Mouse (Mus musculus): Measurements from ENCODE around the gene Ssr2. TPM values are rescaled to one million over a fixed set of nuclear protein-coding genes. Genes with fewer than 3 reads are reported as not detected.

The Ssr2 gene
- total and polyA plus RNA-seq, 3 experiments = 346 to 377 (median 364) TPM

GRCm38 (mm10) chr3:88615902-88616391 lies 40.3 kb downstream of the Ssr2 start:
- H3K4me3 ChIP-seq (replicated peaks in 1 of 3; ENCODE audit: low read depth in 2 of 3, low read length in 2 of 3, poor library complexity in 1 of 3) = peak overlapping the region in 1 of 3 experiments; percentile 18
- TF ChIP-seq JUND (conservative IDR thresholded peaks at IDR 0.05; ENCODE audit: low read depth, low read length) = no peak
- TF ChIP-seq SMC3 (IDR thresholded peaks at IDR 0.05; ENCODE audit: low read depth, low read length) = no peak
- TF ChIP-seq MXI1 (IDR thresholded peaks at IDR 0.05; ENCODE audit: low read depth, low read length) = 0 out of 2 replicates have a peak, but pooled peaks have one; percentile 16
- TF ChIP-seq RCOR1 (conservative IDR thresholded peaks at IDR 0.05; ENCODE audit: low read depth, low read length) = 0 out of 2 replicates have a peak, but pooled peaks have one; percentile 17
- peak; percentile 79 for TF ChIP-seq EP300 (IDR thresholded peaks at IDR 0.05; ENCODE audit: low read length)
- TF ChIP-seq HCFC1 (IDR thresholded peaks at IDR 0.05; ENCODE audit: low read depth, low read length) = no peak
- TF ChIP-seq POLR2AphosphoS2 (IDR thresholded peaks at IDR 0.05; ENCODE audit: low read depth, low read length) = no peak
- peak; percentile 53; the same call in 1 of the 2 replicates for TF ChIP-seq IRF4 (IDR thresholded peaks at IDR 0.05; ENCODE audit: low read depth, low read length)
- no peak for TF ChIP-seq UBTF (IDR thresholded peaks at IDR 0.05; ENCODE audit: low read depth, low read length)
- no peak for TF ChIP-seq CHD1 (IDR thresholded peaks at IDR 0.05; ENCODE audit: low read depth, low read length)
- TF ChIP-seq BHLHE40 (IDR thresholded peaks at IDR 0.05; ENCODE audit: low read depth, low read length) = peak; percentile 72
- 0 out of 2 replicates have a peak, but pooled peaks have one; percentile 39 for TF ChIP-seq MAZ (IDR thresholded peaks at IDR 0.05; ENCODE audit: low read depth, low read length)
- no peak for TF ChIP-seq ZKSCAN1 (IDR thresholded peaks at IDR 0.05; ENCODE audit: borderline replicate concordance, low read depth, low read length)
- TF ChIP-seq MEF2A (IDR thresholded peaks at IDR 0.05; ENCODE audit: borderline replicate concordance, low read depth, low read length) = peak; percentile 50; the same call in 1 of the 2 replicates
- TF ChIP-seq KAT2A (IDR thresholded peaks at IDR 0.05; ENCODE audit: insufficient replicate concordance, low read length) = no peak
- TF ChIP-seq TCF12 (IDR thresholded peaks at IDR 0.05; ENCODE audit: low read depth, low read length) = peak; percentile 72
- TF ChIP-seq ETS1 (conservative IDR thresholded peaks at IDR 0.05; ENCODE audit: low read depth, low read length) = no peak; the same call in 1 of the 2 replicates
- TF ChIP-seq TBP (conservative IDR thresholded peaks at IDR 0.05; ENCODE audit: low read depth, low read length) = peak; percentile 53; the same call in 1 of the 2 replicates
- no peak for TF ChIP-seq SIN3A (IDR thresholded peaks at IDR 0.05; ENCODE audit: low read length)
- 0 out of 2 replicates have a peak, but pooled peaks have one; percentile 29 for TF ChIP-seq MYC (IDR thresholded peaks at IDR 0.05; ENCODE audit: low read depth, low read length)
- TF ChIP-seq USF2 (conservative IDR thresholded peaks at IDR 0.05; ENCODE audit: low read depth, low read length) = no peak
- TF ChIP-seq MAFK (IDR thresholded peaks at IDR 0.05; ENCODE audit: insufficient replicate concordance, low read length) = no peak
- TF ChIP-seq RAD21 (IDR thresholded peaks at IDR 0.05; ENCODE audit: low read depth, low read length) = no peak
- in situ Hi-C loops (cut with MboI; ENCODE audit: low pct_ligation_motif_present, low pct_unique_long_range_greater_than_20kb, low sequenced_read_pairs) (loop anchor here (25.0 kb wide), 1 partner anchor 121 kb away; no protein-coding TSS in a partner anchor), dilution Hi-C loops (cut with MboI; ENCODE audit: extremely low pct_ligation_motif_present, extremely low pct_unique_long_range_greater_than_20kb, low sequenced_read_pairs) (no loop called here)
- H3K79me2 ChIP-seq (replicated peaks; ENCODE audit: control insufficient read depth, extremely low read depth, insufficient read depth, poor library complexity, severe bottlenecking) = no peaks in the 10 kb centered on the region
- no peaks in the 10 kb centered on the region for H3K36me3 ChIP-seq (replicated peaks in 1 of 2; ENCODE audit: control insufficient read depth in 1 of 2, insufficient read depth in 1 of 2, low read length in 1 of 2)
- H3K9me3 ChIP-seq (replicated peaks; ENCODE audit: low read length) = no peaks in the 10 kb centered on the region
- peaks cover 18 to 56% of the 10 kb centered on the region in 2 experiments for H3K4me1 ChIP-seq (ENCODE audit: control insufficient read depth in 1 of 2, insufficient read depth in 2 of 2)
- H3K4me2 ChIP-seq (ENCODE audit: insufficient read depth, low read depth, poor library complexity, severe bottlenecking) = peak overlapping the region; percentile 84
- peak; percentile 73 for DNase-seq (ENCODE audit: extremely low read depth)
- peaks cover 8% of the 10 kb centered on the region for H3K27me3 ChIP-seq (replicated peaks)
- H3K9ac ChIP-seq (ENCODE audit: insufficient read depth, low read depth) = peak overlapping the region; percentile 39
- H3K27ac ChIP-seq (ENCODE audit: insufficient read depth, low read depth) = no peak overlapping the region

Data from CH12.LX (cell line).